Mouse (Mus musculus) adrenal gland (tissue): Measurements from ENCODE around the gene Tmem262.

Experiments
- intact Hi-C: fragments of 180-260 bp; cut with DNase I; formaldehyde crosslinking; loops from one replicate; pipeline ENCODE4 v1.15.1; 2025

Gene Tmem262

GRCm38 (mm10) chr19:6101186-6101585 lies 21.4 kb downstream of the Tmem262 start:
- intact Hi-C loops, result no loop called here

GRCm38 (mm10) chr19:6102169-6102853 lies 22.5 kb downstream of the Tmem262 start:
- intact Hi-C loops, result no loop called here

GRCm38 (mm10) chr19:6104476-6104875 lies 24.6 kb downstream of the Tmem262 start:
- intact Hi-C loops, result no loop called here

GRCm38 (mm10) chr19:6105586-6105985 lies 25.8 kb downstream of the Tmem262 start, which contains the start of gene Naaladl1:
Gene Naaladl1, plus strand, starts transcription at chr19:6105782.
- intact Hi-C loops, result no loop called here

GRCm38 (mm10) chr19:6113116-6113515 lies 33.3 kb downstream of the Tmem262 start:
- intact Hi-C loops, result no loop called here

GRCm38 (mm10) chr19:6116113-6116850 lies 36.4 kb downstream of the Tmem262 start:
- intact Hi-C loops, result no loop called here

- intact Hi-C loops, result no loop called here
Observed at GRCm38 (mm10) chr19:6117346-6117985, 37.6 kb downstream of the Tmem262 start.

- intact Hi-C loops, result no loop called here
Observed at GRCm38 (mm10) chr19:6117986-6118676, 38.3 kb downstream of the Tmem262 start, which contains the start of gene Sac3d1. Gene Sac3d1, minus strand, starts transcription at chr19:6118650.

GRCm38 (mm10) chr19:6118677-6119185 lies 38.9 kb downstream of the Tmem262 start:
- intact Hi-C loops, result no loop called here

- intact Hi-C loops, result loop anchor here (5.0 kb wide), 1 partner anchor 34 kb away; no protein-coding TSS in a partner anchor
Observed at GRCm38 (mm10) chr19:6121761-6122160, 41.9 kb downstream of the Tmem262 start.

GRCm38 (mm10) chr19:6123330-6123729 lies 43.5 kb downstream of the Tmem262 start:
- intact Hi-C loops, result loop anchor here (5.0 kb wide), 1 partner anchor 36 kb away; no protein-coding TSS in a partner anchor

- intact Hi-C loops, result loop anchor here (5.0 kb wide), 2 partner anchors 38 to 163 kb away; partner anchors contain the start of gene Pola2
Observed at GRCm38 (mm10) chr19:6124898-6125297, 45.1 kb downstream of the Tmem262 start.

GRCm38 (mm10) chr19:6126289-6126688 lies 46.5 kb downstream of the Tmem262 start:
- intact Hi-C loops, result loop anchor here (5.0 kb wide), 1 partner anchor 164 kb away; the partner anchor contains the start of gene Pola2

GRCm38 (mm10) chr19:6126789-6127580 lies 47.2 kb downstream of the Tmem262 start:
- intact Hi-C loops, result loop anchor here (5.0 kb wide), 1 partner anchor 165 kb away; the partner anchor contains the start of gene Pola2

- intact Hi-C loops, result loop anchor here (5.0 kb wide), 1 partner anchor 166 kb away; the partner anchor contains the start of gene Pola2
Observed at GRCm38 (mm10) chr19:6127760-6128341, 48.0 kb downstream of the Tmem262 start, which contains the start of gene Snx15. Gene Snx15, minus strand, starts transcription at chr19:6128304.
